Mouse (Mus musculus) hindbrain, embryonic 12.5 days (tissue): ENCODE measurements at regions not wholly inside any gene's neighbourhood (a gene's known extent, or its start where the extent isn't known, plus 50 kb on each side); places are given as distances from the start of the nearest gene placed in this dataset.

Source experiments
- ATAC-seq: fragments of 200-750 bp; cut with Nextera tagmentation; 2 replicates; pipeline ENCODE4 v1.8.0; 2017; ENCODE audit warnings: moderate TSS enrichment; ENCODE audit not compliant: low FRiP score
- H3K27ac ChIP-seq: fragments of 300-500 bp; sonication (generic); 2 replicates; pipeline ENCODE4 v1.5.1; 2016; ENCODE audit warnings: mild to moderate bottlenecking
- H3K27me3 ChIP-seq: fragments of 300-500 bp; sonication (generic); 2 replicates; pipeline ENCODE4 v1.6.1; 2016; ENCODE audit warnings: mild to moderate bottlenecking
- H3K36me3 ChIP-seq: fragments of 300-500 bp; sonication (generic); 2 replicates; pipeline ENCODE4 v1.6.1; 2016; ENCODE audit warnings: mild to moderate bottlenecking
- H3K4me1 ChIP-seq: fragments of 300-500 bp; sonication (generic); 2 replicates; pipeline ENCODE4 v1.6.1; 2016
- H3K4me2 ChIP-seq: fragments of 300-500 bp; sonication (generic); replicated peaks from 2 replicates; pipeline ENCODE4 v1.6.1; 2016; ENCODE audit warnings: mild to moderate bottlenecking
- H3K4me3 ChIP-seq: fragments of 300-500 bp; sonication (generic); 2 replicates; pipeline ENCODE4 v1.5.1; 2016; ENCODE audit warnings: mild to moderate bottlenecking
- H3K9ac ChIP-seq: fragments of 300-500 bp; sonication (generic); 2 replicates; pipeline ENCODE4 v1.6.1; 2016; ENCODE audit warnings: mild to moderate bottlenecking, moderate library complexity
- H3K9me3 ChIP-seq: fragments of 300-500 bp; sonication (generic); replicated peaks from 2 replicates; pipeline ENCODE4 v1.6.1; 2016; ENCODE audit warnings: mild to moderate bottlenecking
- WGBS: fragments of 180-500 bp; shearing (Covaris S2); methylation state at CpG from one replicate; pipeline ENCODE4 v1.1.7; 2016; 5-methylcytosine and 5-hydroxymethylcytosine counted together

DNA sequence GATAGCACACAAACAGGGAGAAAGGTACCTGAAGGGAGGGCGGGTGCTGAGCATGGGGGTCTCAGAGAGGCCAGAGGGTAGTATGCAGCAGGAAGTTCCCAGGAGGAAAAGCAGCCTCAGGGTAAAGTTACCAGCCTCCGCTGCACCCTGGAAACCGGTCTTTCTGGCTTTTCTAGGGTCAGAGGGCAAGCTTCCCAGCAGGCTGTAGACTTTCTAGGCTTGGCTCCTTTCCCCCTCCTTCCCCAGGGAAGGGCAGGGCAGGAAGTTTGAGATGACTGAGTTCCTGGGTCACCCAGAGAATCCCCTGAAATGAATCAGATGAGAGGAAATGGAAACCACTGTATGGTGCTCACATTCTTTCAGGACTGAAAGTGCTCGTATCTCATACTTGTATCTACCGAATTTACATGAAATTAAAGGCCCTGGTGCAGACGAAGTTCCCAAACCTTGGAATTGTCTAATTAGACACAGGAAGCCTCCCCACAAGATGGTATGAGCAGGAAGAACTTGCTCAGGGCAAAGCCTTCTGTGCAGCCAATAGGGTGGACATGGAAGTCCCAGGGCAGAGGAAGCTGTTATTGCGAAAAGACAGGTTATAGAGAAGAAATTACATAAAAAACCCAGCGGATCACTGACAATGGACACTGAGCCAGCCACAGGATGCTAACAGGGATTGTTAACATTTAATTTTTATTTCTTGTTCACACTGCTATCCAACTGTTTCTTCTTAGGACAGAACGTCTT, 114.9 kb downstream of the Bcl2l11 start:
- no peak for ATAC-seq
- Histone ChIP-seq H3K36me3 (no peaks in the 10 kb centered on the region), H3K4me3 (no peak overlapping the region), H3K4me2 (no peak overlapping the region), H3K4me1 (peaks cover 15% of the 10 kb centered on the region), H3K27me3 (no peaks in the 10 kb centered on the region), H3K9ac (no peak overlapping the region), H3K9me3 (no peaks in the 10 kb centered on the region), H3K27ac (no peak overlapping the region)
- 25% methylated on average over 9 of the region's 9 CpGs for WGBS

DNA sequence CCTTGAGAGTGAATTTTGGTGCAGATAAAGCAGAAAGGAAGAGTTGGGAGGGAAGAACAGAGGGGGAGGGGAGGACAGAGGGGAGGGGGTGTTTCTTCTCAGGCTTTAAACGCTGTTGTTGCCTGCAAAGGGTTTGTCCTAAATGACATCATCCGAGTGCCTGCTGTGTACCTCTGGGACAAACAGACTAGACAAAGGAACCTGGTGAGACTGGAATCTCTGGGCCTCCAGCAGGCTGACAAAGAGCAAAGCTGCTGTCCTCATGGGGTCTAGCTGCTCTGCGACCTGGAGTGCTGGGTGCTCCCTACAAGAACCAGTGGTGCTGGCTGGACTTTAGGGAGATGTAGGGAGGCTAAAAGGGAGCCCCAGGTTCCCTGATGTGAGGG, 115.4 kb downstream of the Bcl2l11 start:
- 4% methylated on average over 3 of the region's 3 CpGs for WGBS
- Histone ChIP-seq H3K4me1 (peaks cover 15% of the 10 kb centered on the region), H3K9ac (no peak overlapping the region), H3K9me3 (no peaks in the 10 kb centered on the region), H3K4me2 (no peak overlapping the region), H3K27ac (no peak overlapping the region), H3K27me3 (no peaks in the 10 kb centered on the region), H3K36me3 (no peaks in the 10 kb centered on the region), H3K4me3 (no peak overlapping the region)
- ATAC-seq = no peak

DNA sequence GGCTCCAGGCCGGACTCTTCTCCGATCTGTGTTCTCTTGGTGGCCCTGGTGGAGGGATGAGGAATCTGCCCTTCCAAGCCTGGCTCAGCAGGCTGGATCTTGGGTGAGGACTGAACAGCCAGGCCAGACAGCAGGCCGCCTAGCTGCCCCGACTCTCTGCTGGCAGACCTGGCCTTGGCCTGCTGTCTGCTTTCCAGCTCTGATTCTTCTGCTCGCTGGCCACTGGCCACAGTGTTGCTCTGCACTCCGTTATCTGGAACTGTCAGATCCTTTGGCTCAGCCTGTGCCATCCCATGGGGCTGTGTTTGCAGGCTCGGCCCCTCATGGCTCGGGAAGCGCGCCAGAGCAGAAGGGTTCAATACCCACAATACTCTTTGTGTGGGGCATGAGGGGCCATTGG, 119.7 kb downstream of the Bcl2l11 start:
- no peak overlapping the region for H3K4me2 ChIP-seq
- no peak for ATAC-seq
- no peaks in the 10 kb centered on the region for H3K36me3 ChIP-seq
- no peaks in the 10 kb centered on the region for H3K9me3 ChIP-seq
- no peak overlapping the region for H3K27ac ChIP-seq
- WGBS = 68% methylated on average over 10 of the region's 10 CpGs
- H3K4me3 ChIP-seq = no peak overlapping the region
- H3K4me1 ChIP-seq = peaks cover 11% of the 10 kb centered on the region
- no peaks in the 10 kb centered on the region for H3K27me3 ChIP-seq
- no peak overlapping the region for H3K9ac ChIP-seq

DNA sequence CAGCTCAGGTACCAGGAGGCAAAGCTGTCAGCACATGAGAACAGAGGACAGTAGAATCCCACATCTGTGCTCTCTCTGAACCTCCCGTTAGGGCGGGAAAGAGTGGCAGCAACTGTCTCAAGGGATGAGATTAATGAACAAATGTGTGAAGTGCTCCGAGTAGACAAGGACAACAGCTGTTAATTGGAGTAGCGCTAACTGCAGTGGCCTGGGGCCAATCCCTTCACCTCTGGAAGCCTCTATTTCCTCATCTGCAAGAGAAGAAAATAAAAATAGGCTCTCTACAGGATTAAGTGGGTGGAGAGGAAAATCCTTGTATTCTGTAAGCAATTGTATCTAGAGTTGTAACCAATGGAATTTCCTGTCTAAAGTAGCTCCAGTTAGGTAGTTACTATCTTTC, 122.1 kb downstream of the Bcl2l11 start:
- ATAC-seq = no peak
- Histone ChIP-seq H3K9ac (no peak overlapping the region), H3K9me3 (no peaks in the 10 kb centered on the region), H3K27me3 (no peaks in the 10 kb centered on the region), H3K4me2 (no peak overlapping the region), H3K4me1 (no peaks in the 10 kb centered on the region; the same call in 1 of the 2 replicates), H3K36me3 (no peaks in the 10 kb centered on the region), H3K27ac (no peak overlapping the region), H3K4me3 (no peak overlapping the region)
- 44% methylated on average over 4 of the region's 4 CpGs for WGBS

DNA sequence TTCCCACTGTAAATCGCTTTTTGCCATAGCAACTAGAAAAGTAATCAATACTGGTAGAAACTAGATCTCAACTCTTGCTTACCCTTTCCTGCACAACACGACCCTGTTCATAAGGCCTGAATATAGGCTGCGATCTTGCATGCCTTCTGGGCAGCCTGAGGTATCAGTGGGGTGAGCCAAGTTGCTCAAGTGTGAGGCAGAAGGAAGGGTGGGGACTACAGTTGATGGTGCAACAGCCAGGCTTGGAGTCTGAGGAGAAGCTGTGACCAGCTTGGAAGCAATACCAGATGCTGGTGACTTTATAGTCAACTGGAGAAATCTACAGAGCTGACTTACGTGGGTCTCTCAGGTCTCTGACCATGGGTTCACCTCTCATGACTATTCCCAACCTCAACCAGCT, 123.3 kb downstream of the Bcl2l11 start:
- H3K4me3 ChIP-seq = no peak overlapping the region
- 87% methylated on average over 4 of the region's 4 CpGs for WGBS
- no peak overlapping the region for H3K27ac ChIP-seq
- no peaks in the 10 kb centered on the region for H3K27me3 ChIP-seq
- no peak for ATAC-seq
- no peak overlapping the region for H3K4me2 ChIP-seq
- no peaks in the 10 kb centered on the region for H3K9me3 ChIP-seq
- H3K36me3 ChIP-seq = no peaks in the 10 kb centered on the region
- no peak overlapping the region for H3K9ac ChIP-seq
- H3K4me1 ChIP-seq = no peaks in the 10 kb centered on the region; the same call in 1 of the 2 replicates

DNA sequence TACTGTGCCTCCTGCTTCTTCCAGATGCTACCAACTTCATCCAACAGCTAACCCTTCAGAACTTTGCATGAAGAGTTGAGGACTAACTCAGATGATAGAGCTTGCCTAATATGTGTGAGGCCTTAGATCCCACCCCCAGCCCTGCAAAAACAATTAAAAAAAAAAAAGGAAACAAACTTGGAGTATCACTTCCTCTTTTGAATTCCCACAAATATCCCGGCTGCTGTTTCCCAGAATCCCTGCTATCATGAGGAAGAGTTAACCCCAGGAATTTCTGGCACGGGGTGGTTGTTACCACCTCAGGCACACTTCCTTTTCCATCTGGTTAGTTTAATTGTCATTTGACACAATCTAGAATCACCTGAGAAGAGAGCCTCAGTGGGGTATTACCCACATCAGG, 123.8 kb downstream of the Bcl2l11 start:
- no peak for ATAC-seq
- Histone ChIP-seq H3K9ac (no peak overlapping the region), H3K4me1 (no peaks in the 10 kb centered on the region; the same call in 1 of the 2 replicates), H3K36me3 (no peaks in the 10 kb centered on the region), H3K9me3 (no peaks in the 10 kb centered on the region), H3K27me3 (no peaks in the 10 kb centered on the region), H3K27ac (no peak overlapping the region), H3K4me3 (no peak overlapping the region), H3K4me2 (no peak overlapping the region)
- WGBS = 90% methylated on average over 2 of the region's 2 CpGs

DNA sequence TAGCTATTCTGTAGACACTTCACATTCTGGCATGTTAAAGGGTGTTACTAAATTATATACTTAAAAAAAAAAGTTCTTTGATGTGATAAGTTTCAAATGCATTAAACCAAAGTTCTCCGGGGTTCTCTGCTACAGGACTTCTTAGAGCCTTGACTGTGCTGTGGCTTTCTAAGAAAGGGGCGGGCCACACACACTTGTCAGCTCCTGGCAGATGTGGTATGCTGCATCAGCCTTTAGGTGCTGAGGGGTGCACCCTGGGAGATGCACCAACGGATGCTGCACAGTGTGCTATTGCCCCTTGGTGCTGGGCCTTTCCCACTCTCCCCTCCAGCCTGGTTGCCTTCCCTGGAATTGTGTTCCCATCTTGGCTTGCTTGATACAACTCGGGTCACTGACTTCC, 125.0 kb downstream of the Bcl2l11 start:
- H3K4me1 ChIP-seq = no peaks in the 10 kb centered on the region
- H3K27me3 ChIP-seq = no peaks in the 10 kb centered on the region
- H3K4me2 ChIP-seq = no peak overlapping the region
- H3K36me3 ChIP-seq = no peaks in the 10 kb centered on the region
- WGBS = 79% methylated on average over 4 of the region's 4 CpGs
- no peak for ATAC-seq
- H3K9me3 ChIP-seq = no peaks in the 10 kb centered on the region
- no peak overlapping the region for H3K27ac ChIP-seq
- no peak overlapping the region for H3K9ac ChIP-seq
- H3K4me3 ChIP-seq = no peak overlapping the region

DNA sequence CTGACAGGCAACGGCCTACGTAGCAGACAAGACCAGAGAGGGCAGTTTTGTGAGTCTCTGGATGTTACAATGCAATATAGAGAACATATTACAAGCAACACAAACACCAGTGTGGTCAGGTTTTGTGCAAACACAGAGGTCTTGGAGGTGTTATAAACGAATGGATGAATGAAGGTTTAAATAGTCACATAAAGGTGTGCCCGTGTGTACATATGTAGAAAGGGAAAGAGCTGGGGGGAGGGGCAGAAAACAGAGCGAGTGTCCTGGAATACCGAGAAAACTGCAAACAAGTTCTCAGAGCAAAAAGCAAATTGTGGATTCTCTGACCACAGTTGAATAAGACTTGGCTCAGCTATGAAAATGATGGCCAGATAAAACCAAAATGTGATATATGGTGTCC, 130.8 kb downstream of the Bcl2l11 start:
- 85% methylated on average over 6 of the region's 6 CpGs for WGBS
- H3K4me2 ChIP-seq = no peak overlapping the region

DNA sequence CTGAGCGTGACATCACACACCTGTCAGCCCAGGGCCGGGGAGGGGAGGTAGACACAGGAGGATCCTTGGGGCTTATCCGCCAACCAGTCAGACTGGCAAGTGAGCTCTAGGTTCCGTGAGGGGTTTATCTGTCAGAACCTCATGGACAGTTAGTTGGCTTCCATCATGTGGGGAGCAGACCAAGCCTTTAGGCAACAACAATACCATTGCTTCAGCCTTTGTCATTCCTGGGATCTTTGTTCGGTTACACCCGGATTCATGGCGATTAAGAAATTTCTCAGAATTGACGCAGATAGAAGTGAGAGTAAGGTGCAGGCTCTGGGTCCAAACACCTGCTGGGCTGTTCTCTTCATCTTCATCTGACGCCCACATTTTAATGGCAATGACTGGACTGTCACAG, 131.4 kb downstream of the Bcl2l11 start:
- no peak for ATAC-seq
- no peaks in the 10 kb centered on the region for H3K4me1 ChIP-seq
- no peaks in the 10 kb centered on the region for H3K9me3 ChIP-seq
- no peak overlapping the region for H3K9ac ChIP-seq
- no peaks in the 10 kb centered on the region for H3K27me3 ChIP-seq
- no peaks in the 10 kb centered on the region for H3K36me3 ChIP-seq
- H3K27ac ChIP-seq = no peak overlapping the region
- 86% methylated on average over 9 of the region's 9 CpGs for WGBS
- no peak overlapping the region for H3K4me2 ChIP-seq
- no peak overlapping the region for H3K4me3 ChIP-seq

More for the DNA sequence above, 130.8 kb downstream of the Bcl2l11 start:
- no peaks in the 10 kb centered on the region for H3K4me1 ChIP-seq
- no peaks in the 10 kb centered on the region for H3K9me3 ChIP-seq
- no peaks in the 10 kb centered on the region for H3K27me3 ChIP-seq
- no peak for ATAC-seq
- no peak overlapping the region for H3K4me3 ChIP-seq
- H3K9ac ChIP-seq = no peak overlapping the region
- H3K36me3 ChIP-seq = no peaks in the 10 kb centered on the region
- no peak overlapping the region for H3K27ac ChIP-seq

DNA sequence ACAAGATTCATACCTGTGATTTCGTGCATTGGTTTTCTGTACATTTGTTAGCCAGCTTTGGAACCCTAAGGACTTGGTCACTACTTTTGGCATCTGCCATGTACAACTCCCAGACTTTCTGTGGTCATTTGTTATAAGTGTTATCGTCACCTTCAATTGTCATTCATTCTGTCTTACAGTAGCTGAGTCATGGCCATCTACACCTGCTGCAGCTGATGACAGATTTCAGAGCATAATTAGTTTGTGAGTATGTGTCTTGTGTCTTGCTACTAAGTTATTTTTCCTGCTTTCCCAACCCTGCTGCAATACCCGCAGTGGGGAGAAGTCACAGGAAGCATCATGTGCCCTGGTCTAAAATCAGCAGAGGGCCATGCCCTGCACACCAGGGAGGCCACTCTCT, 138.0 kb downstream of the Bcl2l11 start:
- H3K9me3 ChIP-seq = no peaks in the 10 kb centered on the region
- no peaks in the 10 kb centered on the region for H3K27me3 ChIP-seq
- no peak overlapping the region for H3K27ac ChIP-seq
- no peaks in the 10 kb centered on the region for H3K36me3 ChIP-seq
- no peak overlapping the region for H3K9ac ChIP-seq
- no peak for ATAC-seq
- H3K4me3 ChIP-seq = no peak overlapping the region
- H3K4me2 ChIP-seq = no peak overlapping the region
- WGBS = 90% methylated on average over 3 of the region's 3 CpGs
- H3K4me1 ChIP-seq = no peaks in the 10 kb centered on the region

DNA sequence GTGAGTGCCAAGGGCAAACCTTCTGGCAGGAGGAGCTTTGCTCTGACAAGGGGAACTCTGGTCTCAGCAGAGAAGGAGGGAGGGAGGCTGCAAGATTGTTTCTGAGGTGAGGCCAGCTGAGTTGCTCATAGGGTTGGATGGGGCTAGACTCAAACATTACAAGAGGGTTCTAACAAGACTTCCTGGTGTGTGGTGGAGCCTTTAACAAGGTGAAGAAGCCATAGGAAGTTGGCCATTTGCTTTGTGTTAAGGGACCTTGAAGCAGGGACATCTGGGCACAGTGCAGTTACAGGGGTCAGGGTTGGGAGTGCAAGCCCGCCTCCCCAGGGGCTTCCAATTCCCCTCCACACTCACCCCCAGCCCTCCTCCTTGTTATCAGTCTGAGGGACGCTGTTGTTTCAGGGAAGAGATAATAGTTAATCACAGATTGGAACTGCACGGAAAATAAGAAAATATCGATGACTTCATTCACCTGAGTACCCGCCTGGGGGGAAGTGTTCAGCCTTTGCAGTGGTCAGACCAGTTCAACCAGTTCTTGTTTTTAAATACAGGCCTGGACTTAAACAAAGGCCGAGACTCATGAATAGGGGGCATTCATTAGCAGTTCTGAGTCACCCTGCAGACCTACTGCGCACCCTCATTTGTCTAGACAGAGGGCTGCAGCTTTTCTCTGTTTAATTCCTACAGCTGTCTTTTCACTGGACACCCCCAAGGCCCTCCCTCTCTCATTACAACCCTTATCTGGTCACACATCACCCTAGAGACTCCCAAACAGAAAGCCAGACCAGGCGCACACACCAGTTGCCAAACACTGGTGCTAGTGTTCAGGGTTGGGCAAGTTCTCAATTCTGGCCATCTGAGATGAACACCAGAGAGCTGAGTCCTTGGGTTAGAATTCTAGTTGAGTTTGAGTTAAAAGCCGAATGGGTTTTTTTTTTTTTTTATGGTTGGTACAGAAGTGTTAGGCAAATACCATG, 139.5 kb downstream of the Bcl2l11 start:
- no peak for ATAC-seq
- H3K27ac ChIP-seq = no peak overlapping the region
- 37% methylated on average over 9 of the region's 9 CpGs for WGBS
- no peaks in the 10 kb centered on the region for H3K36me3 ChIP-seq
- no peak overlapping the region for H3K4me2 ChIP-seq
- no peaks in the 10 kb centered on the region for H3K27me3 ChIP-seq
- no peaks in the 10 kb centered on the region for H3K9me3 ChIP-seq
- H3K4me3 ChIP-seq = no peak overlapping the region
- no peaks in the 10 kb centered on the region for H3K4me1 ChIP-seq
- H3K9ac ChIP-seq = no peak overlapping the region

DNA sequence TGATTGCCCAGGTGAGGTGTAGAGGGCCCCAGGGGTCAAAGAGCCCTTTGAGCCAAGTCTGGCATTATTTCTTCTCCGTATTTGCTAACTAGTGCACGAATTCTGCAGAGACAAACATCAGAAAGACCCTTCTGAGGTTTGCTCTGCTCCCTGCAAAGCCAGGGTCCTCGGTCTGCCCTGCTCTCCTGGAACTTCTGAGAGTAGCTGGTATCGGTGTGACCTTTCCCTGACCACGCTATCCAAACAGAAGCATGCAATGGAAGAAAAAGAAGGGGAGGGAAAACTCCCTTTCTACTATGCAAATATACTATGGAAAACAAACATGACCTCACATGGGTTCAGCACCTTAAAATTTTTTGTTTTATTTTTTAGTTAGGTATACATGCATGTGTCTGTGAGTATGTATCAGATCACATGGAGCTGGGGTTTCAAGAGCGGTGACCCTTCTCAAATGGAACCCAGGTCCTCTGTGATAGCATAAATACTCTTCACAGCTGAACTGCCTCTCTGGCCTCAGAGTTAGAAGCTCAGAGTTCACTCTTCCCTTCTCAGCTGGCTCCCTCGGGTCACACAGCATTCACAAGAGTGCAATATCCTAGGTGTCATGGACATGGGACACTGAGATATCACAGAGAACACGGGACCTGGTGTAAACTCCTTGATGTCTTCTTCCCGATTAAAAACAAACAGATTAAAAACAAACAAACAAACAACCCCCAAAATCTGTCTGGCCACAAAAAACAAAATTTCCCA, 144.7 kb downstream of the Bcl2l11 start:
- Histone ChIP-seq H3K36me3 (no peaks in the 10 kb centered on the region), H3K27ac (no peak overlapping the region), H3K4me2 (no peak overlapping the region), H3K27me3 (no peaks in the 10 kb centered on the region), H3K9me3 (no peaks in the 10 kb centered on the region), H3K9ac (no peak overlapping the region), H3K4me3 (no peak overlapping the region), H3K4me1 (no peaks in the 10 kb centered on the region)
- no peak for ATAC-seq
- 68% methylated on average over 9 of the region's 9 CpGs for WGBS
